Mouse (Mus musculus): Measurements from ENCODE around the gene Rtn4rl1.
"Not testable (repeated sequence)": the region's sequence is repeated elsewhere in the genome, so short reads cannot be mapped to it uniquely, and the experiment has no call there.

Gene Rtn4rl1

GRCm38 (mm10) chr11:75279342-75280065 lies 85.9 kb downstream of the Rtn4rl1 start:
- no peak for DNase-seq

DNA sequence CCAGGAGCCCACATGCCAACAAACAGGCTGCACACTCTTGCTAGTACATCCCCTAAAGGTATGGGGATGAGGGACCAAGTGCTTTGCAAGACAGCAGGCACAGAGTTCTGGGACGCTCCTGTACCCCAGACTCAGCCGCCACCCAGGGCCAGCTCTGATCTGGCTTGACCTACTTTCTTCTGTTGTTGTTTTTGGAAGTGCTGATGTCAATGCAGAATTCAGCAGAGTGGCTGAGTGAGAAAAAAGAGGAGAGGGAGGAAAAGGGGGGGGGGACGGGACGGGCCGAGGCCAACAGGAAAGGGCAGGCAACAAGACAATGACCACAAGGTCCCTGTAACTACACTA lies 86.5 kb downstream of the Rtn4rl1 start:
- no peak for DNase-seq

- no peak for DNase-seq
Measured at GRCm38 (mm10) chr11:75280435-75281001, 86.9 kb downstream of the Rtn4rl1 start.

DNA sequence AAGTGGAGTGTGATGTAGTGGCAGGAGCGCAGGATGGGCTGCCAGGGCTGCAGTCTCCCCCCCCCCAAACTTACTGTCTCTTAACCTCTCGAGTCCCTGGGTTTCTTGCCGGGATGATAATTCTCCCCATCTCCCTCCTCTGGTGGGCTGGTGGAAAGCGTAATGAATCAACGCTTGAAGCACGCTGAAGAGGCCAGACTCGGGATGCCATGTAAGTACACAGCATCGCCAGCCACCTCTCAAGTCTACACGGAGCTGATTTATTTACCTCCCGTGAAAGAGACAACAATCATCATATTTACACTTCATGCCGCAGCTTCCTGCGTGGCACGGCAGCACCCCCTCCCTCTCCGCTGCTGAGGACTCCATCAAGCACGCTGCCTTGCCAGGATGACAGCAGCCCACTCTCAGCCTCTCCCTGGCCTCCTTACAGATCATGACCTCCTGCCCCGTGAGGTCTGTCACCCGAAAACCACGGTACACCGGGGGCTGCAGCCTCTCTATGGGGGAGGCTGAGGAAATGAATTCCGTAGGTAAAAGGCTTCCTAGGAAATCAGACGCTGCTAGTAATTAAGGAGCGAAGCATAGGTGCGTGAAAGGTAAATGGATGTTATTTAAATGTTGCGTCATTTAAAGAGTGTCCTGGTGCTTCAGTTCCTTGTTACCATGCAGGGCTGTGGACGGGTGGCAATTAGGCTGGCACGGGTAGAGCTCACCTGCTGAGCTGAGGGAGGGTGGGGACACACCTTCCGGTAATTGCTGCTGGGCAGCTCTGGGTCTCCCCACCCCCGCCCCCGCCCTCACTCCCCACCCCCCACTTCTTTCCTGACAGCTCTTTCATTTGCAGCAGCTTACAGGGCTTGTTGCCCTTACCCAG lies 88.0 kb downstream of the Rtn4rl1 start:
- no peak for DNase-seq

DNA sequence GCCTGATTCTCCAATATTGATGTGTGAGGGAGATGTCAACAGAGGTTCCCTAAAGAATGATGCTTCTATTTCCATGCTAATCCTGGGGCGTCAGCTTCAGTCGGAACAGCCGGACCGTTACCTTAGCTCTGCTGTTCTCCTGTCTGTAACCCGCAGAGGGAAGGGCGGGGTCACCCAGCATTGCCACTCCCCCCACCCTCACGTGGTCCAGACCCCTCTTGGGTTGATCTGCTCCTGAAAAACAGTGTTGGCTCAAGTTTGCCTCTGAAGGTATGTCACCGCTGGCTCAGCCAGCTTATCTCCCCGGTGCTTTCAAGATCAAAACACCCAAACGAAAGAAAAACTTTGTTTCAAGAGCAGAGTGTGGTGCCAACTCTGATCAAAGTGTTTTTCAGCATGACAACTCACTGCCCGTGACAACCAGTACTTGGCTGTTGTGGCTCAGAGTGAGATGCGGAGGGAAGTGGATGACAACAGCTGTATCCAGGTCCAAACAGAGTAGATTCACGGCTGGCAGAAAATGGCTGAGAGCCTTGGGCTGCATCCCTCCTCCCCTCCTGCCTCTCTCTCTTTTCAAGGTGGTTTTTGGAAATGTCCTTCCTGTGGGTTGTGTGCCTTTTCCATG lies 89.0 kb downstream of the Rtn4rl1 start:
- DNase-seq: no peak

DNA sequence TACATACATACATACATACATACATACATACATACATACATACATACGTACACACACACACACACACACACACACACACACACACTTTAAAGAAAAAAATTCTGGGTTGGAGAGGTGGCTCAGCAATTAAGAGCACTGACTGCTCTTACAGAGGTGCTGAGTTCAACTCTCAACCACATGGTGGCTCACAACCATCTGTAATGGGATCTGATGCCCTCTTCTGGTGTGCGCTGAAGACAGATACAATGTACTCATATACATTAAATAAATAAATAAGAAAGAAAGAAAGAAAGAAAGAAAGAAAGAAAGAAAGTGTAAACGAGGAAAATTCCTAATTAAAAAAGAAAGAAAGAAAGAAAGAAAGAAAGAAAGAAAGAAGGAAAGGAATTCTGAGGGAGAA lies 90.2 kb downstream of the Rtn4rl1 start:
- DNase-seq: not testable (repeated sequence)

GRCm38 (mm10) chr11:75285893-75286467 lies 92.4 kb downstream of the Rtn4rl1 start:
- DNase-seq: no peak

DNA sequence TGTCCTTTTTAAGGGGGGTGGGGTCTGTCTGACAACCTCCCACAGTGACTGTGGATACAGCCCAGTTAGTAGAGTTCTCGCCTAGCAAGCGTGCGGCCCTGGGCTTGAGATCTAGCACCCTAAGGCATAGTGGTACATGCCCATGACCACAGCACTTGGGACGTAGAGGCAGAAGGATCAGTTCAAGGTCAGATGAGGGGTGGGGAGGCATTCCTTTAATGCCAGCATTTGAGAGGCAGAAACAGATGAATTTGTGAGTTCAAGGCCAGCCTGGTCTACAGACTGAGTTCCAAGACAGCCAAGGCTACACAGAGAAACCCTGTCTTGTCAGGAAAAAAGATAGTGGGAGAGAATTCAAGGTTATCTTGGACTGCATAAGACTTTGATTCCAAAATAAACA lies 93.3 kb downstream of the Rtn4rl1 start:
- DNase-seq: no peak

DNA sequence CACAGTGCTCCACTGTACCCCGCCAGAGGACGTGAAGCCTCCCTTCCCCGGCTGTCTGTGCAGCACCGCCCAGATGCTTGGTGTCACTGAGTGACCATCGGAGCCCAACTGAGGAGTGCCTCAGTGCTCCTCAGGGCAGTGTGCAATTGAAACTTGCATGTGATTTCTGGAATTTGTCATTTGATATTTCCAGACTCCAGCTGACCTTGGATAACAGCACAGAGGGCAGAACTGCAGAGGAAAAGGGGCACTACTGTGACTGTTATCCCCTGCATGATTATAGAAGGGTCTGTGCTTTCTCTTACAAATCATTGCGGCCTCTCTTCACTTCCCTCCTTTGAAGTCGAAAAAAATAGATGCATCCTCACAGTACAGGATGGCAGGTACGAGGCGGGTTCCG lies 94.4 kb downstream of the Rtn4rl1 start:
- no peak for DNase-seq

- DNase-seq: no peak
Measured at GRCm38 (mm10) chr11:75288517-75288916, 94.9 kb downstream of the Rtn4rl1 start.

DNA sequence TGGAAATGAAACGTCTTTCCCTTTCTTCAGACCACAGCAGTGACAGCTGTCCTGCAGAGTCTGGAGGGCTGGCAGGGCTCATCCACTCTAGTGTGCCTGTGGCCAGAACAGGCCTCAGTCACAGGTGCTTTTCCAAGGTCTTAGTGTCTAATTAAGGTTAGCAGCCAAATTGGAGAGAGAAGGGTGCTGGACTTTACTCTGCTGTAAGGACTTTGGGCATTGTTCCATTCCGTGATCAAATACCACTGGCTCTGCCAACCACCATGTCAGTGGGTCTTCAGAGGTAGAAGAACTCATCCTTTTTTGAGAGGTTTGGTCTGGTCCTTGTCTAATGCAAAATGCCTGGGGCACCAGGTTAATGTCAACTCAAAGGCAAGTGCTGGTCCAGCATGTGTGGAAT lies 95.5 kb downstream of the Rtn4rl1 start:
- no peak for DNase-seq

DNA sequence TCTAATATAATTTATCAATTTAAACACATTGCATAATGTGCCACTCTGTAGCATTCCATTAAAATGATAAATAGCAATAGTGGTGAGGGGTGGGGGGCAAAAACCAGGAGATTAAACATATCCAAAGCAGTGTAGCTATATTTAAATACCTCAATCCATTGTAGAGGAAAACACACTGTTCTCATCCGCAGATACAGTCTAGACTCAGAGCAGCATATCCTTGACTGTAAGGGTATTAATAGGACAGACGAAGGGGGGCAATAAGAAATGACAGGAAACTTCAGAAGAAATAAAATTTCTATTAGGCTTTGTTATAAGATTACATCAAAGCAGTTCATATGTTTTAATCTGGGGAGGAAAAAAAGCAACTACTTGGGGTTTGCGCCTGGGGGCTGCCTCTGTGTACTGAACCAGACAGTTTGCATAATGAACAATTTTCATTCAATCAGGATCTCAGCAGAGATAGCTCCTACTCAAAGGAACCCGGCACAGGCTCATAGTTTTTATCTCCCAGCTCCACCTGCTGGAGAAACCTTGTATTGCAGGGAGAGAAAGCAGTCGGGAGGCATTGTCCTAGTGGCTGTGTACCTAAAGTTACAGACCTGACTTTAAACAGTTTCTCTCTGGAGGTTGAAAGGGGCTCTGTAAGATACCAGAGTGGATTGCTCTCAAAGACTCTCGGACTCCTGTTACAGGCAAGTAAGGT lies 97.1 kb downstream of the Rtn4rl1 start:
- DNase-seq: peak; percentile 86 to 98

DNA sequence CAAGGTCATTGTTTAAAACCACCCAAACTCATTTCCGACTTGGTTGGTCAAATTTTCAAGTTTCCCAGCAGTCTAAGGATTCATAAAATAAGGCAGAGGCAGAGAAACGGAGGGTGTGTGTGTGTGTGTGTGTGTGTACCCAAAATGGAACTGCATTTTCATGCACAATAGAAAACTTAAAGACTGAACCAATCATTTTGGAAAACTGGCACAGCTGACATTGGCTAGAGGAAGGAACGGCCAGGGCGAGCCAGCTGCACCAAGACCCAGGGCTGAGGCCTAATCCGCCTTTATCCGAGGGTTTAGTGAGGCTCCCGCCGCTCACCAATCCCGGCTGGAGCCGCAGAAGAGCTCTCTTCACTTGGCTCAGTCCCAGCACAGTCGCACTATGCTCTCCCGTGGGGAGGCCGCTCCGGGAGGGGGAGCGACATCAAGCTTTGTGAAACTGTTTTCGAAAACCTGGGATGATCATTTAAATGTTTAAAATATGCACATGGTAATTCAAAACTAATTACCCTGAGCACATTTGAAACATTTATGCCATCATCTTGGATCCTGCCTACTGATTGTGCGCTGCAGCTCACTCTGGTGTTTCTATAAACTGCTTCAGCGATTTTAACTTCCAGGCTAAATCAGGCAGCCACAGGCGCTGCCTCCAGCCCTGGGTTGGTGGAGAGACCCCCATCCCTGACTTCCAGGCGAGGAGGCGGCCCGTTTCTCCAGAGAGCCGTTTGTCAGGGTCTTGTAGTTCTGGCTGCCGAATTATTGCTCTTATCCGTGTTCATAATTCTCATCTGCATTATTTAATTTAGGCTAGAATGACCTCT lies 98.0 kb downstream of the Rtn4rl1 start:
- peak in 1 of 2 experiments; percentile 15 for DNase-seq

GRCm38 (mm10) chr11:75292281-75292680 lies 98.7 kb downstream of the Rtn4rl1 start:
- no peak for DNase-seq

DNA sequence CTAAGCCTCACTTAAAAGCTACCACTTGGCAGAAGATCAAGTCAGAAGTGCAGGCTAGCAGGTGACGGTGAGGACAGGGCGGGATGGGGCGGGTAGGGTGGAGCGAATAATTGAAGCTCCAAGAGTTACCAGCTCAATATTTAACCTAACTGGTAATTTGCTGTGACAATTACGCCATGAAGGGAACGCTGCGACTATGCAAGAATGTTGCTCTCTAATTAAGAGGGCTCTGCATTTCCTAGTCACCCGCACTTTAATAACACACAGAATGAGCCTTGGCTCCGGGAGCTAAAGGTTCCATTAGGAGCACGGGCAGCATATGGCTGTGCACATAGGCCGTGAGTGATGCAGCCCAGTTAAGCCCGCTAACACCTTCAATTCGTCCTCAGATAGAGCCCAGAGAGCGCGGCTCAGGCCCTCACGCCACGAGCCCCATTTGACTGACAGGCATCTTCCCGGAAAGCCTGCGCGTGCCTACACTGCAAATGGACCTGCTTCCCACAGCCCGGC lies 100.3 kb downstream of the Rtn4rl1 start:
- DNase-seq: no peak

DNA sequence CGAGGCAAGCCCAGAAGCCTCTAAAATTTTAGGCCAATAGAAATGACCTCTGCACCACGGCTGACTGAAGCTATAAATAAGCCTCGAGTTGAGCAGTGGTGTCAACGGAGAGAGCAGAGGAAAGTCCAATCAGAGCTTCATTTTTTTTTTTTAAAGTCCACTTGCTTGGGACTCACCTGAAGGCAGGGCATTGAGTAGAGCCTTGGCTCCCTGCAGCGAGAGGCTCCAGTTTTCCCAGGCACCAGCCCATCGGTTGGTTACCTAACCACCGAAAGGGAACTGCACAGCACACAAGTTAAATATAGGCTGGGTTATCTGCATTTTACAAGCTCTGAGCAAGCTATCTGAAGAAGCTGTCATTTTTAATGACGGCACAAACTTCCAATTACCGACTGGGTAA lies 101.3 kb downstream of the Rtn4rl1 start:
- DNase-seq: no peak

DNA sequence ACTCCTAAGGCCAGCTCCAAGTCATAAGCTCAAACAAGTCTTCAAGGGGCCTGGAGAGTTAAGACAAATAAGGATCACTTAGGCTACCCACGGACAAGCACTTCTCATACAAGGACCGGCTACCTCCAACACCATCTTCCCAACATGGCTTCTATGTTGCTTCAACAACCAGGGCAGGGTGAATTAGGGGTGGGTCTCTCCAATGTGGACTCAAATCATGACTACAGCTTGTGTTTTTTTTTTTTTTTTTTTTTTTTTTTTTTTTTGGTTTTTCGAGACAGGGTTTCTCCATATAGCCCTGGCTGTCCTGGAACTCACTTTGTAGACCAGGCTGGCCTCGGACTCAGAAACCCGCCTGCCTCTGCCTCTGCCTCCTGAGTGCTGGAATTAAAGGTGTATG lies 102.0 kb downstream of the Rtn4rl1 start:
- not testable (repeated sequence) for DNase-seq

DNA sequence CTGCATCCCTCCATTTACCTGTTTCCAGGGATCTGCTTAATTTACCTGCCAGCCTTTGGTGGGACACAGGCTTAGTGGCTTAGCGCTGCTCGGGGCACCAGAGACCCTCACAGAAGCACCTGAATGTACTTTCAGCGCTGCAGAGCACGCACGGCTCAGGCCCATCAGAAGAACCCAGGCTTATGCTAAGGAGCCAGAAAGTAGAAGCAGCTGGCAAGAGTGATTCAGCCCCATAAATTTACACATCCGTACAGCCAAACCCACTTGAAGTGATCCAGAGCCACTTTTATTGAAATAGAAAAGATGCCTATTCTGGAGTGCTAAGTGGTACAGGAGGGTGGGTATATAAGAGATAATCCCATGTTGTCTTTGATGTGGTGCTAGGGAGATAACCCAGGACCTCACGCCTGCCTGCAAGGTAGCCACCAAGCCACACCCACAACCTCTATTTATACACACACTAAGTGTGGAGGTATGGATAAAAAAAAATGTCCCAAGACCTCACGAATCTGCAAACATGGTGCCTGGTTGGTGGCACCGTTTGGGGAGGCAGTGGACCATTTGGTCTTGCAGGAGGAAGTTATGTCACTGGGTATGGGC lies 102.9 kb downstream of the Rtn4rl1 start:
- DNase-seq: no peak

DNA sequence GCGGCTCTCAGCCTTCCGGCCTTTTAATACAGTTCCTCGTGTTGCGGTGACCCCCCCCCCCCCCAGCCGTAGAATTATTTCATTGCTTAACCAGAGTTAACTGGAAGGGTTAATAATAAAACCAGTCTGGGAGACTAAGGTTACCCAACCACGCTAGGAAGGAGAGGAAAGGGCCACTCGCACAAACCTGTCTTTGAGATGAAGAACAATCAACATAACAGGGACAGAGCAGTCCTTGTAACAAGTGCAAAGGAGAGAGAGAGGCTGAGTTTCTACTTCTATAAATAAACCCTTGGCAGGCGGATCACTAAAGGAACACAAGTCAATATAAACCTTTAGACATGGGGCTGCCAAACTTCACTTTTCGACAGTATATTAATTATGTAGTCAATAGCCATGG lies 104.0 kb downstream of the Rtn4rl1 start:
- DNase-seq: no peak

- DNase-seq: no peak
Measured at GRCm38 (mm10) chr11:75298491-75298890, 104.9 kb downstream of the Rtn4rl1 start.

DNA sequence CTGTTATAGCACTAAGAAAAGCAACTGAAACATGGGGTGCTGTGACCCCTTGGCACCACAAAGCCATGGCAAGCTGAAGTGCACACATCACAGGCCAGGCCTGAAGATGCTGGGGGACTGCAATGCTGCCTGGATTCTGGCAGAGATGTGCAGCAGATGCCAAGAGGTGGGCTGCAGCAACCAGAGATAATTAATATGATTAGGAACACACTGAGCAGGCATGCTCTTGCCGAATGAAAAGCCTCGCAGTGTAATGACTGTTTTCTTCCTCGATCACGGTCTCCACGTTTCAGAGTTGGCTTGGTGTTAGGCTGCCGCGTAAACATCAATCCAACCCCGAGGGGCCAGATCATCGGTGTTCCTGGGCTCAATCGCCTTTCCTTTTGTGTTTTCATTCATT lies 106.2 kb downstream of the Rtn4rl1 start:
- DNase-seq: no peak

Data from cerebellum, postnatal 36 days (tissue).